Mouse (Mus musculus) testis, adult 2 months (tissue): Measurements from ENCODE around the gene Gatad2b.

Source experiments
- CTCF ChIP-seq: fragments of 200-500 bp; IDR thresholded peaks from 2 replicates; pipeline ENCODE4 v1.5.1; 2012; ENCODE audit warnings: low read depth, mild to moderate bottlenecking, inconsistent platforms, low read length, moderate library complexity; ENCODE audit not compliant: control insufficient read depth, insufficient read depth, insufficient replicate concordance
- POLR2A ChIP-seq: fragments of 200-500 bp; IDR thresholded peaks from 2 replicates; pipeline ENCODE4 v1.6.1; 2012; ENCODE audit warnings: low read depth, mild to moderate bottlenecking, inconsistent platforms, low read length, moderate library complexity; ENCODE audit not compliant: control insufficient read depth

DNA sequence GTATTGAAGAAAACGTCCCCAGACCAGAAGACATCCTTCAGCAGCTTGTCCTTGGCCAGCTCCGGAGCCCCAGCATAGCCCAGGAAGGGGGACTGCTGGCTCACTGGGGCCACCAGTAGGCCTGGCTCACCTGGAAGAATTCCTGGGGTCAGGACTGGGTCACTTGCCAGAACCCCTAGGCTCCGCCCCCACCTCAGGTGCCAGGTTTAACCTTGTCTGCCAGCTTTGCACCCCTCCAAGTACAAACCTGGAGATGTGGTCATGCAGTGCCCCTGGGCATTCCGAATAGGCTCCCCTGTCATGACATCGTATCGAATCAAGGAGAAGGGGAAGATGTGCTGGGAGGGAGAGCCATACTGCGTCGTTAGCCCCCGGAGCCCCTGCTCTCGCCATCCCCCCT is 93.8 kb downstream of the Gatad2b start:
- TF ChIP-seq POLR2A = no peak
- no peak for TF ChIP-seq CTCF
